Mouse (Mus musculus): ENCODE measurements at regions not wholly inside any gene's neighbourhood (a gene's known extent, or its start where the extent isn't known, plus 50 kb on each side); places are given as distances from the start of the nearest gene placed in this dataset.

- TF ChIP-seq CTCF (IDR thresholded peaks at IDR 0.05; ENCODE audit: control insufficient read depth, insufficient read depth, insufficient read length), result no peak
- TF ChIP-seq USF1 (IDR thresholded peaks at IDR 0.05; ENCODE audit: low read depth), result no peak
- TF ChIP-seq MYOD1 (IDR thresholded peaks at IDR 0.05; ENCODE audit: control insufficient read depth, insufficient read length, low read depth), result no peak
- no peak for TF ChIP-seq FOSL1 (IDR thresholded peaks at IDR 0.05; ENCODE audit: insufficient read depth, low read length, poor library complexity, severe bottlenecking)
- TF ChIP-seq MYOG (IDR thresholded peaks at IDR 0.05; ENCODE audit: control insufficient read depth, extremely low read depth, insufficient read length), result no peak
Measured at GRCm38 (mm10) chr13:44546289-44546688, 183.0 kb upstream of the Jarid2 start.

Measured in C2C12 (cell line).